Mouse (Mus musculus): ENCODE measurements at regions not wholly inside any gene's neighbourhood (a gene's known extent, or its start where the extent isn't known, plus 50 kb on each side); places are given as distances from the start of the nearest gene placed in this dataset.

- TF ChIP-seq CTCF (IDR thresholded peaks at IDR 0.05; ENCODE audit: insufficient read depth, low read length) = no peak
- TF ChIP-seq POLR2A (IDR thresholded peaks at IDR 0.05; ENCODE audit: borderline replicate concordance, extremely low read depth, low read depth, low read length) = no peak
Measured at GRCm38 (mm10) chr9:27670032-27670740, 120.4 kb upstream of the Opcml start.
